Mouse (Mus musculus): ENCODE measurements around the gene Gga3.
"Not testable (repeated sequence)": the region's sequence is repeated elsewhere in the genome, so short reads cannot be mapped to it uniquely, and the experiment has no call there.

Gga3 gene

DNA sequence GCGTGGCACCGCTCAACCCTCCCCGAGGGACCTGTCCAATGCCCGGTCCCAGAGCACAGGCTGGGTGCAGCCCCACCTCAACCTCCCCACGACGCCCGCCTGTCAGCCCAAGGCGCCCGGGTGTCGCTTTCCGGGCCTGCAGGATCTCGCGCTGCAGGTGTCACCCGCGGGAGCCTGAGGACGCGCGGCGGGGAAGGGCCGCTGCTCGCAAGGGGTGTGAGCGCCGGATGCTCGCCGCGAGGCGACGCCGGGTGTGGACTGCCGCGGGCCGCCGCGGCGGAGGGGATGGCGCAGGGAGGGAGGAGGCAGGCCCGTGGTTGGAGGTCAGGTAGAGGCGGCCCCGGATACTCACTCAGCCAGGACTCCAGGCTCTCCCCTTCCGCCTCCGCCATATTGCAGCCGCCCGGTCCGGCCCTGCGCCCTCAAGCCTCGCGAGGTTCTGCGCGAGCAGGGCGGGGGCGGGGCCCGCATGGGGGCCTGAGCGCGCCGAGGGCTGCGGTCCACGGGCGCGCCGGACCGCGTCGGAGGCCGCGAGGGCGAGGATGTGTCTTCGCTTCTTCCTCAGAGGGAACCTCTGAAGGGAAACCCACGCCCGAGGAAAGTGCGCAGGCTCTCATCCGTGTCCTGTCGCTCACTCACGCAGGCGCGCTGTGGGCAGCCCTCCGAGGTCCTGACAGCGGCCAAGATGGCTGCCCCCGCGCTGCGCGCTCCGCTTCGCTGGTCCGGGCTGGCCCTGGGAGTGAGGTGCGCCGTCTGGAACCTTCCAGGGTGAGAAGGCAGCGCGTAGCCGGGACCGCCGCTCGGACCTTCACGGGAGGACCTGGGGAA lies at the start of gene Gga3, which contains the start of gene Mrps7:
Gene Gga3 (minus strand): TSS at position 576 of the 828 bp plus-strand sequence.
Gene Mrps7 (plus strand): TSS at position 450 of the 828 bp plus-strand sequence.
- peak; percentile 91 for DNase-seq (ENCODE audit: low spot score)

DNA sequence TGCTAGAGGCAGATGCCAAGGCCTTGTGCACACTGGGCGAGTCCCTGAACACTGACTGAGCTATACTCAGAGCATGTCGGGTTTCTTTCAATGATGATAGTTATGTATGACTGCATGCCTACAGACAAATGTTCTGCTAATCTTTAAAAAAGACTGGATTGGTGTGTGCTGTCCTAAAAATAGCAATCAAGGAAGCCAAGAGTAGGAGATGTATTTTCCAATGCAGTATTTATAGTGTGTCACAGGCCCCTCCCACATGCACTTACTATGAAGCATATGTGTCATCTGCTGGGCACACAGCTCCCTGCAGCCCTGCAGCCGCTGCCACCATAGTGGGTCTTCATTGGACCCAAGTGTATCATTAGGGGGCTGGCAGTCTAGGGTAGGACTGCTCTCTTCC lies 49.3 kb upstream of the Gga3 start:
- DNase-seq (ENCODE audit: low spot score), result no peak

DNA sequence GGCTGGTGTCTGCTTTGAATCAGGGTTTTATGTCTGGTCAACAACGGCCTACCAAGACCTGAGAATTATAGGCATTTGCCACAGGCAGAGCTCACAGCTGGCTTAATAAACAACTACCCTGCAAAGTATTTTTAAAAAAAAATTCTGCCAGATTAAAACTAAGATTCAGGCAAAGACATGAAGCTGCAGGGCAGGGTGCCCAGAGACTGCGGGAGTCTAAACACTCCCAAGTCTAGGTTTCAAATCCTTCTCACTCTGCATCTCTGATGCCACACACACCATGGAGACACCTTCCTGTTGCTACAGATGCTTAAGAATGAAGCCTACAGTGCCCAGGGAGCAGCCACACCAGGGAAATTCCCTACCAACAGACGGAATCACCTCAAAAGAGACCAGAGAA lies 47.8 kb upstream of the Gga3 start:
- DNase-seq (ENCODE audit: low spot score), result no peak

DNA sequence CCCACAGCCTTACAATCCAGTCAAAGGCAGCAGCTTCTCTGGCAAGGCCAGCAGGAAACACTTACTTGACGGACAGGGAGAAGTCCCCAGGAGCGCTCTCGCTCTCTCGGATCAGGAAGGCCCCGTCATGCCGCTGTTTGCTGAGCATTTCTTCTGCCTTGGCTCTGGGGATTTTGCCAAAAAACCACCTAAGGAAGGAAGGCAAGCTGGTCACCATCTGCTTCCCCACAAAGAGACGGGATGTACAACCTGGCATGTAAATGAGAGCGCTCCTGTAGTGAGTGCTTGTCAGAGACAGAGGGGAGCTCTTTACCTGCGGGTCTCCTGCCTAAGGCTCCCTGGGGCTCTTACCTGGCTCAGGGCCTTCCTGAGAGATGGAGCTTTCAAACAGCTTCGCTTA lies 45.9 kb upstream of the Gga3 start:
- no peak for DNase-seq (ENCODE audit: low spot score)

DNA sequence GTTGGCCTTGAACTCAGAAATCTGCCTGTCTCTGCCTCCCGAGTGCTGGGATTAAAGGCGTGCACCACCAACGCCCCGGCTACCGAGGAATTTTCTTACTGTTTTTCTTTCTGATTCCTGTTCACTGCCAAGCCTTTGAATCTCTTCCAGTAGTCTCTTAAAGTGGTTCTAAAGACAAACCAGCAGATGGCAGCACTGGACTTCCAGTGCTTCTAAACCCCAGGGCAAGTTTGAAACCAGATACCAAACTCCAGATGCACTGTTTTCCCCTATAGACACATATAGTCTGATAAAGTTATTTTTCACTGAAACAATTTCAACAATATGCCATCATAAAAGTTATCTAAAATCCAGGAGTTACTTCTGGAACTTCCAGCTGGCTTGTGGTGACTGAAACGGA lies 43.6 kb upstream of the Gga3 start:
- no peak for DNase-seq (ENCODE audit: low spot score)

DNA sequence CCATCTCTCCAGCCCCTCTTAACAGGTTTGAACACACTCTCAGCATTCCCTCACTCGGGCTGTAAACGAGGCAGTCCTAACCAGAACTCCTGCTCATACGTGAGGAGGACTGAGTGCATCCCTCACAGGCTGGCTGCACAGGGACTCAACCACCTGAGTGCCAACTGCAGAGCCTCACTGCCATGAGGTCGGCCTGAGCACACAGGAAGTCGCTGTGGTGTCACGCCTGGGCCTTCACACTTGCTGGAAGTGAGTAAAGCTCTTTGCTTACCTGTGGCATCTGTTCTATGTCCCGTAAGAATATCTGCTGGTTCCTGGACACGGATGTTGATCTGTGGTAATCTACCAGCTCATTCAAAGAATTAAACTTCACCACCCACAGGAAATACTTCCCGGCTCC lies 42.6 kb upstream of the Gga3 start:
- DNase-seq (ENCODE audit: low spot score), result no peak

DNA sequence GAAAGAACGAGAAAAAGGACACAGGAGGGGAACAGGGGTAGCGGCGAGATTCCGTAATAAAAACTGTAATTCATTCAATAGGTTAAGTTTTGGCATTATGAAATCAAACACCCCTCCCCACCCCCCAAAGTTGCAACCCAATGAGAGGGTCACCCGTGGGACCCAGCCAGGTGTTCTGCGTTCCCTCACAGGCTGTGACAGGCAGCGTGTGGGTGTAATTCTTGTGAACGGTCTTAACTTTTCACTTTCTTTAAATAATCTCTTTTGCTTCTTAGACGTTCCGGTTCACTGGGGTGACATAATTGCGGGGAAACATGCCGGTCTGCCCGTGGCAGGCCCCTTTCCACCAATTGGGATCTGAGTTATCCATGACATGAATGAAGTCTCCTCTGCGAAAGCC lies 41.6 kb upstream of the Gga3 start:
- DNase-seq (ENCODE audit: low spot score), result not testable (repeated sequence)

DNA sequence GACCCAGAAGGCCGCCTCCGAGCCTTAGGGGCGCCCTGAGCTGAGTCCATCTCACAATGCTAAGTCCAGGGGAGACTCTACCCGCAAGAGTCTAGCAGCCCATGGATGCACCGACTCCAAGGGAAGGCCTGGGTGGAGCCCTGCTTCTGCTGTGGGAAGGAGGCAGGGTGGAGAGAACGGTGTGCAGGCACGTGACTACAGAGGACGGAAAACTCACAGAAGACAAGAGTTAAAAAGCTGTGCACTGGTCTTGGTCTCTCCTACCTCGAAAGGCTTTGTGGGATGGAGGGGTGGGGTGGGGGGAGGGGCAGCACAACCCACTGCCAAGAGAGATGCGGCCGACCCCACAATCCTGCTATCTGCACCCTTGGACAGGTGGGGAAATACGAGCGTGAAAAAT lies 40.5 kb upstream of the Gga3 start:
- DNase-seq (ENCODE audit: low spot score), result no peak

DNA sequence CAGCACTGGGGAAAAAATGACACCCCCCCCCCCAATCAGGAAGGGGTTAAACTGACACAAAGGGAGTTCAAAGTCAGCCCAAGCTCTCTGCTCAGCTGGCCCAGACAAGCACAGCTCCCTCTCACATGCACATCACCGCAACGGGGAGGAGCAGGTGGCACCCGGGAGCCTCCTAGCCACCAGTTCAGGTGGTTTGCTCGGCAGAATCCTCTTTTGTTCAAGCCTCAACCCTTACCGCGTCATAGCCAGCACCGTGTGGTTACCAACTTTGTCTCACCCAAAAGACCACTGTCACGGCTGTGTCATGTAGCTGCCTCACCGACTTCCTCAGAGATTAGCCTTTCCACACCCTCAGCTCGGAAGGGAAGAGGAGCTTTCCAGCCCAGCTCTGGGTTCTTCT lies 39.4 kb upstream of the Gga3 start:
- DNase-seq (ENCODE audit: low spot score), result no peak

DNA sequence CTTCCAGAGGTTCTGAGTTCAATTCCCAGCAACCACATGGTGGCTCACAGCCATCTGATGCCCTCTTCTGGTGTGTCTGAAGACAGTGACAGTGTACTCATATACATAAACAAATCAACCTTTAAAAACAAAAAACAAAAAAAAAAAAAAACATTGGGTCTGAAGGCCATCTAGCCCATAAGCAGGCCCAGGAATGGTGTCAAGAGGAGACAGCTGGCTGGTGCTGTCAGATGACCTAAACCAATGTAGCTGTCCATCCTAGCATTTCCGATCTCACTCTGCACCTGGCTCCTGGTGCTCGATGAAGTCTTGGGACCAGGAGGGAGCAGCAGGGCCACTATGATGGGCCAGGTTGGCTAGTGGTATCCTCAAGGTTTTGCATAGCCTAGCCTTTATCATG lies 38.9 kb upstream of the Gga3 start:
- DNase-seq (ENCODE audit: low spot score), result no peak

DNA sequence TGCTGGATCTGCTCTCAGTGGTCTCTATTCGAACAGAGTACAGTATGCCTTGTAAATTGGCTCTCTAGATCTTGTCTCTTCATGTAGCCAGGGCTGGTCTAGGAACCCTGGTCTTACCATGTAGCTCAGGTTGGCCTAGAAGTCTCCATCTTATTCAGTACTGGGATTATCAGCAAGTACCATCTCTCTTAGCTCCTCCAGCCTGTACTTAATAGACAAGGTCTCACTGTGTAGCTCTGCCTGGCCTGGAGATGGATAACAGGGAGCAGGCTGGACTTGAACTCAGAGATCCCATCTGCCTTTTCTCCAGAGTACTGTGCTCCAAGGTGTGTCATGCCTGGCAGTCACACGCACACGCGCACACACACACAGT lies 37.8 kb upstream of the Gga3 start:
- no peak for DNase-seq (ENCODE audit: low spot score)

DNA sequence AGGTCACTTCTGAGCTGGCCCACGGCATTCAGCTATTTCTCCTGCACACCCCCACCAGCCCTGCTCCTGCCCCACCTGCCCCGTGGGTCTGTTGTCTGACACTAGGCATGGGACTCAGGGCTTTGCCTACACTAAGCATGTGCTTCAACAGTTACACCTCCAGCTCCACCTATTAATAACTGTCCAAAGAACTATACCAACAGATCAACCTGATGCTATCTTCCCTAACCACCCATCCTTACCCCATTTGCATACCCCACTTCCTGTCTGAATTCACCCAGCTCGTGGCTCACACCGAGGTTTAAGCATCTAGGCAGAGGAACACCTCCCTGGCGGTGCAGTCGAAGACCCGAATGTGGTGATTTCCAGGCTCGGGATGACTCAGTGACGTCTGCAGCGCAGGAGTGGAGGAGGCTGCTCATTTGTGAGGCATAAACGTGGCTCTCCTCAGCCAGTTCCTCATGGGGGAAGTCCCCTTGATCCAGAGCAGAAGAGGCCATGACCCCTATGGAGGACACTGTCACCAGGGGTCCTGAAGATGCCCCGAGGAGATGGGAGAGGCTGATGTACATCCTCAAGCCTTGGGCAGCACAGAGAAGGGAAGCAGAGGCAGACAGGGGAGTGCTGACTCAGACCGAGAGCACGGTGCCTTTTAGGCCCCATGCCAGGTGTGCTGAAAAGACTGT lies 37.3 kb upstream of the Gga3 start:
- peak; percentile 56 for DNase-seq (ENCODE audit: low spot score)

DNA sequence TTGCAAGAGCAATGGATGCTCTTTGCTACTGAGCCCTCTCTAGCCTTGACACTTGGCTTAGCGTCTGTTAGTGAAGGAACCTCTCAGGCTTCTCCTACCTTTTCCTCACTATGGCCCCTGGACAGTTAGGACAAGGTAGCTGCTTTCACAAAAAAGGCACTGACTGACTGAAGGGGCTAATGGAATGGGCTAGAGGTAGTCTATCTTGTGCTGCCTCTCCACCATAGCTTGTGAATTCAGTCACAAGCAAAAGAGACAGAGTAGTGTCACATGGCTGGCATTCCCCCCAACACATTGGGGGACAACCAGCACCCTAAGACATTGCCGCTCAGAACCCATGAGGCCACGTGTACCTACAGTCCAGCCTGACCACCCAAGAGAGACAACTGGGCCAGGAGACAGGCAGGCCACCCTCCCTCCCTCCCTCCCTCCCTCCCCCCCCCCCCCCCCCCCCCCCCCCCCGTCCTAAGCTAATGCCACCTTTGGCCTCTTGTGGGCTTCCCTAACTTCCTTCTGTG lies 36.5 kb upstream of the Gga3 start:
- no peak for DNase-seq (ENCODE audit: low spot score)

DNA sequence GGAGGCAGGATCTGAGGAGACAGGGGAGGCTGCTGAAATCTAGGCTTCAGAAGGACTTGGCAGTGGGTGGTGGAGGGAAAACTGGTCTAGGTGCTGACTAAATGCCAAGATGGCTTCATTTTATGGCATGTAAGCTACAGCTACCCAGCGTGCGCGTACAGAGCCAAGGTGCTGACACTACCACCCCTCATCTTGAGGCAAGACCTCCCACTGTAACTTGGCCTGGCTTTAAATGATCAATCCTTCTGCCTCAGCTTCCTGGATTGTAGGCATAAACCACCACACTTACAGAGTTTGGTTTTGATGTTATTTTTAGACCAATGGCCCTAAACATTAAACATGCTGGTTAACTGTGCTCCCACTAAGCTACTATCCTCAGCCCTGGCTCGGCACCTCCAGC lies 35.7 kb upstream of the Gga3 start:
- no peak for DNase-seq (ENCODE audit: low spot score)

DNA sequence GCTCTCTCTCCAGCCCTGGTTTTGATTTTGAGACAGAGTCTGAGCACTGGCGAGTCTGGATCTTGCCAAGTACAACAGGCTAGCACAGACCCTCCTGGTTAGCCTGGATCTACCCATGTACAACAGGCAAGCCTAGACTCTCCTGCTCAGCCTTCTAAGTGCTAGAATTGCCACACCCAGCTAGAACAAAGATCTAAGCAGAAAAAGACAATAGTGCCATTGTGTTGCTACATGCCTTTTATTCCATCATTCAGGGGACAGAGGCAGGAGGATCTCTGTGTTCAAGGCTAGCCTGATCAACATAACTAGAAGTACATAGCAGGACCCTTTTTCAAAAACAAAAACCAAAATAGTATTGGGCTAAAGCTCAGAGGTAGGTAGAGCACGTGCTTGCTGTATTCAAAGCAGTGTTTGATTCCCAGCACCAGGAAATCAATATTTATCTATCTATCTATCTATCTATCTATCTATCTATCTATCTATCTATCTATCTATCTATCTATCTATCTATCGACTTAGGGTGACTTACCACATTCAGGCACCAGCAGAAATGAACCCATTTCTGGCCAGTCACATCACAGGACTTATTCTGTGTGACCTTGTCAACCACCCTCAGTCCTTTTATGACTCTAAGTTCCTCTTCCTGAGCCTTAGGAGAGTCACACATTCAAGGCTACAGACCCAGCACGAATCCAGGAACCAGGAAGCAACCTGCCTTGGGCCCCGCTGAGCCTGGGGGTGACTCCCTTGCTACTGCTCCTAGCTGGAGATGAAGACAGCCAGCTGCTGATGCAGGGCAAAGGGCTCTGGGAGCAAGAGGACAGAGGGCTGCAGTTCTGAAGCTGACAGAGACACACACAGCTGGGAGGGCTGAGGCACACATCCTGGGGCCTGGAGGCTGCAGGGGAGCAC lies 34.9 kb upstream of the Gga3 start:
- no peak for DNase-seq (ENCODE audit: low spot score)

DNA sequence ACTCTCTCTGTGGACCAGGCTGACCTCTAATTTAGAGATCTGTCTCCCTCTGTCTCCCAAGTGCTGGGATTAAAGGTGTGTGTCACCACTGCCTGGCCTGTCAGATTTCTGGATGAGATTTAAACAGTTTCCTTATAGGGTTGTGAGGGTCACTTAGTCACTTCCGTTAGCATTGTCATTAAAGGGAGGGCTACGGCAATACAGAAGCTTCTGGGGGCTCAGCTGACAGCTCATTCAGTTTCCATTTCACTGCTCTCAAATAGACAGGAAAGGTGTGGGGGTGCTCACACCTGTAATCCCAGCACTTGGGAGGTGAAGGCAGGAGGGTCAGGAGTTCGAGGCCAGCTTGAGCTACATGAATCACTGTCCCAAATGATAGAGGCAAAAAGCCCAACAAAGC lies 33.1 kb upstream of the Gga3 start:
- DNase-seq (ENCODE audit: low spot score), result no peak

DNA sequence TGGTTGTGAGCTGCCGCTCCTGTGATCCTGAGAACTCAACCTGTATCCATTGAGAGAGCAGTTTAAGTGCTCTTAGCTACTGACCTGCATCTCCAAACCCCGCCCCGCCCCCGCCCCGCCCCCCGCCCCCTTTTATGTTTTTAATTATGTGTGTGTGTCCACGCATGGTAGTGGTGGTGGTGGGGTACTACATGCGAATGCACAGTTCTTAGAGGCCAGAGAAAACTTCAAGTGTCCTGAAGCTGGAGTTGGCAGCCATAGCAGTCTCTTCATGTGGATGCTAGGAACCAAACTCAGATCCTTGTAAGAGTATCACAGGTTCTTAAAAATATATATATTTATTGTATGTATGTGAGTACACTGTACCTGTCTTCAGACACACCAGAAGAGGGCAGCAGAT lies 31.6 kb upstream of the Gga3 start:
- DNase-seq (ENCODE audit: low spot score), result no peak

DNA sequence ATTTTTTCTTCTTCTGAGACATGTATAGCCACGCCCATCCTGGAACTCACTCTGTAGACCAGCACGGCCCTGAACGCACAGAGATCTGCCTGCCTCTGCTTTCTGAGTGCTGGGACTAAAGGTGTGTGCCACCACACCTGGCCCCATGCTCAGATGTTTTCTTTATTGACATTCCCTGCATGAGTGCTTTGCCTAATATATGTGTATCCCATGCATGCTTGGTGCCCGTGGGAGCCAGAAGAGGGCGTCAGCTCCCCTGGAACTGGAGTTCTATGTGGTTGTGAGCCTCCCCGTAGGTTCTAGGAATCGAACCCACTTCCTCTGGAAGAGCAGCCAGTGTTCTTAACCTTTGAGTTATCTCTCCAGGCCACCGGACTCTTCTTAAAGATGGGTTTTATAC lies 31.2 kb upstream of the Gga3 start:
- no peak for DNase-seq (ENCODE audit: low spot score)

DNA sequence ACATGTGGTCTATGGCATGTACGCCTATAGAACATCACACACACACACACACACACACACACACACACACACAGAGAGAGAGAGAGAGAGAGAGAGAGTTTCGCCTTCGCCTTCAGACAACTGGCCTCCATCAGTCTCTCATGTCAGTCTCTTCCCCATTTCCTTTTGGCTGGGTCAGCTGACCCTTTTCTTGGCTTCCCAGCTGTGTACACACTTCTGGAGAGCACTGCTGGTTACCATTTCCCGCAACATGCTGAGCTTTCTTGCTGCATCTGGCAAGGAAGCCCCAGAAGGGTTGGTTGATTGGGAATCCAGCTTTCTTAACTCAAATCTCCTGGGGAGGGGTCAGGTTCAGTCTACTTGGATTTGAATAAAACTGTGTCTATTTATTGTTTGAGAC lies 30.3 kb upstream of the Gga3 start:
- DNase-seq (ENCODE audit: low spot score), result no peak

DNA sequence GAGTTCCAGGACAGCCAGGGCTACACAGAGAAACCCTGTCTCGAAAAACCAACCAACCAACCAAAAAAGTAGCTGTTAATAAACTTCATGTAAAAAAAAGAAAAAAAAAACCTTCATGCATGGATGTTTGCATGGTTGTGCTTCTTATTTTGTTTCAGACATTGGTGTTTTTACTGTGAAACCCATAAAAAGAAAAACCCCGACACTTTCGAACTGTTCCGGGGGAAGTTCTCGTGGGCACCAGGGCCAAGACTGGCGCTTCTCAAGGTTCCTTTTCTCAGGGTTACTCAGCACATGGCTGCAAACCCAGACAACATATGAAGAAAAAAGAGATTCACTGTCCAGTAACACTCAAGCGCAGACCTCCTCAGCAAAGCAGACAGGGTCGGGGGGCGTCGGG lies 29.0 kb upstream of the Gga3 start:
- no peak for DNase-seq (ENCODE audit: low spot score)

DNA sequence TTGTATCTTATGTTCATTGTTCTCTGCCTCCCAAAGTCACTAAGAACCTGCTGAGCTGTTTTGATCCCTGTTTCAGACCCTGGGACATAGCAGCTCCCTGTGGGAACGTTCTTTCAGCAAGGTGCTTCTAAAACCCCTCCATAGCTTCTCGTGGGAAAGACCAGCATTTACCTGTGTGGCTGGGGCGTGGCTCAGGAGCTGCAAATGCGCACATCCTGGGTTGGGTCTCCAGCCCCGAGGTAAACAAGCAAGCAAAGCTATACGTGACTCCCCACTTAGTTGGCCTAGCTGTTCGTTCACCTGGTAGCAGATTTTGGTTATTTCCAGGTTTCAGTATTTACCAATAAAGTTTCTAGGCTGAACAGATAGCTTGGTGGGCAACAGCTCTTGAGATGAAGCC lies 28.4 kb upstream of the Gga3 start:
- DNase-seq (ENCODE audit: low spot score), result no peak

DNA sequence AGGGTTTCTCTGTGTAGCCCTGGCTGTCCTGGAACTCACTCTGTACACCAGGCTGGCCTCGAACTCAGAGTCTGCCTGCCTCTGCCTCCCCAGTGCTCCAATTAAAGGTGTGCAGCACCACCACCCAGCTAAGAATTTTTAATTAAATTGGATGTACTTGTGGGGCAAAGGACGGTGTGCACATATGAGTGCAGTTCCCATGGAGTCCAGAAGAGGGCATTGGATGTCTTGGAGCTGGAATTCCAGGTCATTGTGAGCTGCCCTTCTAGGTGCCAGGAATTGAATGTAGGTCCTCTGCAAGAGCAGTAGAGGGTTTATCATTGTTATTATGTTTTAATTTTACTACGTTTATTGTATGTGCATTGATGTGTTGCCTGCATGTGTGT lies 27.6 kb upstream of the Gga3 start:
- DNase-seq (ENCODE audit: low spot score), result no peak
